Mouse (Mus musculus) Patski (cell line): ENCODE results near the gene Gxylt2. TPM values are rescaled to one million over a fixed set of nuclear protein-coding genes. Genes with fewer than 3 reads are reported as not detected.

Source experiments
- ATAC-seq: fragments of 100-300 bp; one replicate; pipeline ENCODE4 v1.8.0; 2021
- CTCF ChIA-PET: fragments of 350-600 bp; sonication (Branson Sonifier 250); formaldehyde crosslinking; loops from one replicate; lab custom pipeline; 2022; ENCODE audit warnings: inconsistent platforms; lab: Charles Lee
- POLR2A ChIA-PET: fragments of 350-600 bp; sonication (Branson Sonifier 250); formaldehyde crosslinking; loops from one replicate; lab custom pipeline; 2022; ENCODE audit warnings: antibody characterized with exemption, inconsistent platforms; lab: Charles Lee
- DNase-seq: peaks from one replicate; pipeline ENCODE4 v3.0.0-alpha.2; 2011; ENCODE audit warnings: low read depth, low spot score
- H3K27me3 ChIP-seq: fragments of 371-371 bp; one replicate; pipeline ENCODE4 v1.5.1; 2021
- CTCF ChIP-seq: fragments of 100-300 bp; IDR thresholded peaks from one replicate; pipeline ENCODE4 v1.5.1; 2021
- in situ Hi-C: fragments of 300-500 bp; cut with MboI; formaldehyde crosslinking; loops from 3 replicates; pipeline ENCODE4 v1.11.1; 2018; ENCODE audit warnings: low pct_unique_long_range_greater_than_20kb, mixed read lengths
- polyA plus RNA-seq: library from polyadenylated mRNA; unstranded; gene quantifications from one replicate; pipeline ENCODE4 v1.2.3, GENCODE M21; 2021

Gxylt2 gene
- polyA plus RNA-seq, 1 experiment from 2014 or later: 96.2 TPM

DNA sequence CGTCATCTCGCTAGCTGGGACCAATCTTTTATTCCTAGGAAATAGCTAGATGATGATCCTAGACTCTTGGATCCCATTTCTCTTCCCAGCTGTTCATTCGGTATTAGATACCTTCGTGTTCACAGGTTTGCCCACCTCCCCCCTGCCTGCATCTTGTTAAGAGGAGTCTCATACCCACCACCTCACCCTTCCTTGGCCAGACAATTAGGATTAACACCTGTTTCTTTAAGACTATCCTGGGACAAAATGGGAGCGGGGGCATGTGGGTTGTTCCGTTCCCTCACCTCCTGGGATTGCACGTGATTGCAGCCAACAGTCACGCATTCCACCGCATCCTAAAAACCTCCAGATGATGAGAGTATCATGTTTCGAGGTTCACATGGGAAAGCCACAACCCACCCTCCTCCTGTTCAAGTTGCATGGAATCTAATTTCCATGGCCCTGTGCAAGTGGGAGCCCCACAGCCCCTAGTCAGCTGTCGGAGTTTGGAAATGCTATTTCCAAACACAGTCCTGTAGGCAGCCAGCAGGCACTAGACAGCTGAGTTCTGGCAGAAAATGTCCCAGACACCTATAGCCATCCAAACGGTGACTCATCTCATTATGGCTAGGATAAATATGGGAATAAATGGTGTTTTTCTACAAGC lies 28.0 kb downstream of the Gxylt2 start:
- ChIA-PET POLR2A (no interaction called here), CTCF (interaction anchor here (2.2 kb wide), 1 partner anchor 23 kb away, joined by 6 read pairs; no protein-coding TSS in a partner anchor)
- ATAC-seq: no peak
- TF ChIP-seq CTCF: no peak
- DNase-seq: no peak
- no peaks in the 10 kb centered on the region for H3K27me3 ChIP-seq
- in situ Hi-C loops: no loop called here

- DNase-seq (no peak), ATAC-seq (no peak)
- ChIA-PET POLR2A (interaction anchor here (1.3 kb wide), 1 partner anchor 20 kb away, joined by 3 read pairs; no protein-coding TSS in a partner anchor), CTCF (interaction anchor here (2.2 kb wide), 1 partner anchor 24 kb away, joined by 6 read pairs; no protein-coding TSS in a partner anchor)
- in situ Hi-C loops: no loop called here
- no peaks in the 10 kb centered on the region for H3K27me3 ChIP-seq
- TF ChIP-seq CTCF: no peak
These were observed 28.7 kb downstream of the Gxylt2 start for GRCm38 (mm10) chr6:100733218-100733617.

GRCm38 (mm10) chr6:100734321-100734720 lies 29.8 kb downstream of the Gxylt2 start:
- ChIA-PET CTCF (no interaction called here), POLR2A (interaction anchor here (0.5 to 1.3 kb wide), 3 partner anchors 8 to 21 kb away, joined by 3 read pairs; no protein-coding TSS in a partner anchor)
- DNase-seq (no peak), ATAC-seq (no peak)
- H3K27me3 ChIP-seq: no peaks in the 10 kb centered on the region
- no peak for TF ChIP-seq CTCF
- in situ Hi-C loops: no loop called here

- CTCF ChIA-PET: no interaction called here
- H3K27me3 ChIP-seq: no peaks in the 10 kb centered on the region
- no peak for ATAC-seq
- DNase-seq: no peak
- TF ChIP-seq CTCF: no peak
- in situ Hi-C loops: no loop called here
- POLR2A ChIA-PET: no interaction called here
These were observed 54.1 kb downstream of the Gxylt2 start for GRCm38 (mm10) chr6:100758431-100759208.

GRCm38 (mm10) chr6:100767756-100768155 lies 63.2 kb downstream of the Gxylt2 start:
- in situ Hi-C loops: no loop called here
- ChIA-PET CTCF (no interaction called here), POLR2A (no interaction called here)
- TF ChIP-seq CTCF: no peak
- no peaks in the 10 kb centered on the region for H3K27me3 ChIP-seq
- no peak for ATAC-seq
- no peak for DNase-seq

GRCm38 (mm10) chr6:100775923-100776505 lies 71.5 kb downstream of the Gxylt2 start:
- H3K27me3 ChIP-seq: no peaks in the 10 kb centered on the region
- in situ Hi-C loops: no loop called here
- ATAC-seq: no peak
- TF ChIP-seq CTCF: no peak
- ChIA-PET CTCF (interaction anchor here (1.0 kb wide), 1 partner anchor 29 kb away, joined by 3 read pairs; no protein-coding TSS in a partner anchor), POLR2A (no interaction called here)
- DNase-seq: no peak

DNA sequence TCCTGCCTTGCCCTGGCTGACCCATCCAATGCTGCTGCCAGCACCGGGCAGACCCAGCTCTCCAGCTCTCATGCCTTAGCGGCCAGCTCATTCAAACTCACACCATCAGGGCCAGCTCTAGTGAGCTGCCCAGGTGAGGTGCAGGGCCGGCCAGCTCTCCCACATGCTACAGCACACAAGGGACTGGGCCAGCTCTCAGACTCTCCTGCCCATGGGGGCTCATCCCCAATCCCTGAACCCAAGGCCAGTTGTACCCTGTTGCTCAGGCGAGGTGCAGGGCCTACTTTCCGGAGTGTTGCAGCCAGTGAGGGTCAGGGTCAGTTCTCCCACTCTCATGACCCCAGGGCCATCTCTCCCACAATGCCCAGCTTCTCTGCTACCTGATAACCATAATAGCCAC lies 74.1 kb downstream of the Gxylt2 start:
- ATAC-seq (no peak), DNase-seq (no peak)
- CTCF ChIA-PET: interaction anchor here (1.1 to 1.2 kb wide), 2 partner anchors 11 to 15 kb away, joined by 3 read pairs; no protein-coding TSS in a partner anchor
- TF ChIP-seq CTCF: no peak
- in situ Hi-C loops: no loop called here
- POLR2A ChIA-PET: interaction anchor here (0.8 kb wide), 1 partner anchor 169 kb away, joined by 5 read pairs; no protein-coding TSS in a partner anchor
- H3K27me3 ChIP-seq: no peaks in the 10 kb centered on the region

GRCm38 (mm10) chr6:100780421-100780820 lies 75.9 kb downstream of the Gxylt2 start:
- ChIA-PET CTCF (no interaction called here), POLR2A (no interaction called here)
- no peak for ATAC-seq
- in situ Hi-C loops: no loop called here
- TF ChIP-seq CTCF: no peak
- no peak for DNase-seq
- no peaks in the 10 kb centered on the region for H3K27me3 ChIP-seq

GRCm38 (mm10) chr6:100781644-100782043 lies 77.1 kb downstream of the Gxylt2 start:
- peak; percentile 79 for DNase-seq
- in situ Hi-C loops: no loop called here
- no peak for TF ChIP-seq CTCF
- ChIA-PET POLR2A (interaction anchor here (0.7 kb wide), 1 partner anchor 8 kb away, joined by 3 read pairs; no protein-coding TSS in a partner anchor), CTCF (no interaction called here)
- ATAC-seq: peak; percentile 93
- no peaks in the 10 kb centered on the region for H3K27me3 ChIP-seq

DNA sequence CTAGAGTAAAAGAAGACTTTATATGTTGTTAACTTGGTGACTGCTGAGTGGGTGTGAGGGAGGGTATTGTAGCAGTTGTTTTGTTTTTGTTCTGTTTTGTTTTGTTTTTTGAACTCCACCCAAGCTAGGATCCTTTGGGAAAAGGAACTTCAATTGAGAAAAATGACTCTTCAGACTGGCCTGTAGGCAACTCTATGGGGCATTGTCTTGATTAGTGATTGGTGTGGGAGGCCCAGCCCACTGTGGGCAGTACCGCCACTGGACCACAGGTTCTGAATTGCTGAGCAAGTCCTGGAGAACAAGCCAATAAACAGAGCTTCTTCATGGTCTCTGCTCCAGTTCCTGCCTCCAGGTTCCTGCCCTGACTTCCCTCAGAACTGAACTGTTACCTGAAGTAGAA lies 83.2 kb downstream of the Gxylt2 start:
- CTCF ChIA-PET: no interaction called here
- DNase-seq (no peak), ATAC-seq (no peak)
- H3K27me3 ChIP-seq: no peaks in the 10 kb centered on the region
- TF ChIP-seq CTCF: no peak
- POLR2A ChIA-PET: no interaction called here
- in situ Hi-C loops: no loop called here

DNA sequence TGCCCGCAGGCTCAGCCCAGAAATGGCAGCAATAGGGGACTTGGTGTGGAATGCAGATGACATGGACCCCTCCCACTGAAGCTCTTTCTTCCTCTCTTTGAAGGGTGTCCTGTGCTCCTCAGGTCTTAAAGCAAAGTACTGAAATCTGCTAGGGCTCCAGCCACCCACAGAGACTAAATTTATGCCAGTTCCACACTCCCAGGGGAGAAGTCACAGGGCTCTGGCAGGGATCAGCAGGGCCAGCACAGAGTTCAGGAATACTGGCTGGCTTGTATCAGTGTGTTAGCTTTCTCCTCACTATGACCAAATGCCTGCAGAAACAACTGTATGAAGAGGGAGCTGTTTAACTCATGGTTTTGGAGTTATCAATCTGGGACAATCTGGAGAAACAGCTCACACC lies 84.6 kb downstream of the Gxylt2 start:
- ATAC-seq (no peak), DNase-seq (no peak)
- CTCF ChIA-PET: interaction anchor here (1.3 kb wide), 1 partner anchor 10 kb away, joined by 3 read pairs; no protein-coding TSS in a partner anchor
- in situ Hi-C loops: no loop called here
- no peak for TF ChIP-seq CTCF
- POLR2A ChIA-PET: no interaction called here
- no peaks in the 10 kb centered on the region for H3K27me3 ChIP-seq
